Mouse (Mus musculus) frontal cortex, postnatal 36 days (tissue): ENCODE results near the gene Aqp1.
A peak's percentile ranks its signal among the peaks of the same experiment; 100 is the strongest.

ENCODE experiments used
- DNase-seq, 2 experiments: peaks; one replicate each; pipeline ENCODE4 v3.0.0; 2022; ENCODE audit warnings: low spot score in 2 of 2

Gene Aqp1

GRCm38 (mm10) chr6:55356976-55357635 is 20.9 kb downstream of the Aqp1 start:
- DNase-seq: no peak

DNA sequence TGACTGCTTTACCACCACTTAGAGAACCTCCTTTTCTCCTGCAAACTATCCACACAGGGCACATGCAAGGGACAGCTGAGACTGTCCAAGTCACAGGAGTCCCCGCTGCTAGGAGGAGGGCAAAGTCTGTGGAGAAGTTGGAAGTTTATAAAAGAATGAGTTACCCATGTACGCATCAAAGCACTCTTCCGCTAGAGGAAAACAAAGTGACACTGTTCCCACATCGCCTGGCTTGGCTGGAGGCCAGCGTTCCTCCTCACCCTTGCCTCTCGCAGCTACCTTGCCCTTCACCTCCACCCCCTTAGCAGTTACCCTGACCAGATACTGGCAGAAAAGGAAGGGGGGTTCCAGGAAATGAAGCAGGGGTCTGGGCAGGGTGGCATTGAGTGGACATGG is 21.4 kb downstream of the Aqp1 start:
- DNase-seq: no peak

GRCm38 (mm10) chr6:55358731-55359143 is 22.5 kb downstream of the Aqp1 start:
- no peak for DNase-seq

- no peak for DNase-seq
These were observed 26.4 kb downstream of the Aqp1 start for GRCm38 (mm10) chr6:55362663-55363062.

DNA sequence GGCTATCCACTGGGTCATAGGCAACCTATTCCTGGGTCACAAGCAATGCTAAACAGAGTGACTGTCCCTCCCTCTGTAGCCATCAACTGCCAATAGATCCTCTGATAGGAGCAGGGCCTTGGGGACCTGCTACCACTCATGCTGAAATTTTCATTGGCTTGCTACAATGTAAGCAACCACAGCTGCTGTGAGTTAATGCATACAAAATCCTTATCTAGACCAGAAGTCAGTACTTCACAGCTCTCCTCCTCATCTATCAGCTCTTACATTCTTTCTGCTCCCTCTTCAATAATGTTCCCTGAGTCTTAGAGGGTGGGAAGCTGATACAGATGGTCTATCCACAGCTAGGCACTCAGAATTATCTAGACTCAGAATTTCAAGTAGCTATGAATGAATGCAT is 30.9 kb downstream of the Aqp1 start:
- DNase-seq: no peak

- DNase-seq: no peak
These were observed 34.6 kb downstream of the Aqp1 start for GRCm38 (mm10) chr6:55370831-55371230.

DNA sequence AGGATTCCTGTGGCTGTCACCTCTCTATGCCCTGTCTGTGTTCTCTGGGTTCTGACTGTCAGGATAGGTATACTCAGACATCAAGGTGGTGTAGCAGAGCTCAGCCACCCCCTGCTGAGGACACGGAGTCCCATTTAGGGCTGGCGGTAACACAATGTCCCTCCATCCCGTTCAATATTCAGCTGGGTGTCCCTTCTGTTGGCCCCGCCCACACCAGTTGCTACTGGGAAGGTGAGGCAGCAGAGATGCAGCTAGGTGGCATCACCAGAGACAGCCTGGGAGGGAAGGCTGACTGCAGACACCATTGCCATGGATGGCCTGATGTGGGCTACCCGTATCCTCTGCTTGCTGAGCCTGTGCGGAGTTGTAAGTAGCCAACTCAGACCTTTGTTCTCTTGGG is 39.8 kb downstream of the Aqp1 start, which contains the start of gene Ghrhr:
Gene Ghrhr (plus strand): TSS at position 220 of the 400 bp plus-strand sequence.
- DNase-seq: no peak

DNA sequence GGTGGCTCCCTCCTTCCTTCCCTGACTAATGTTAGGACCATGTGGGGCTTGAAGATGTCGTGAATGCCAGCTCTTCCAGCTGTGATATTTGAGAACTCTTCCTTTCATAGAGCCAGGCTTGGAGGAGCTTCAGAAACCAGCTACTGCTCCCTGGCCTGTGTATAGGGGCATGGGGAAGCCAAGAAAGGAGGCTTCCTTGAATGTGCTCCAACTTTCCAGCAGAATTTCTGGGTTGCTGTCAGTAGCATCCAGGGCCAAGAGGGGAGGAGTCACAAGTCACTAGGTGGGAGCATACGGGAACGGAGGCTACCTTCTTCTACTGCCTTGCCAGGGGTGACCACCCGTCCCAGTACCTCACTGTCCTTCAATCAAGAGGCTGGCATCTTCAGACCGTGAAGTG is 40.3 kb downstream of the Aqp1 start:
- no peak for DNase-seq

DNA sequence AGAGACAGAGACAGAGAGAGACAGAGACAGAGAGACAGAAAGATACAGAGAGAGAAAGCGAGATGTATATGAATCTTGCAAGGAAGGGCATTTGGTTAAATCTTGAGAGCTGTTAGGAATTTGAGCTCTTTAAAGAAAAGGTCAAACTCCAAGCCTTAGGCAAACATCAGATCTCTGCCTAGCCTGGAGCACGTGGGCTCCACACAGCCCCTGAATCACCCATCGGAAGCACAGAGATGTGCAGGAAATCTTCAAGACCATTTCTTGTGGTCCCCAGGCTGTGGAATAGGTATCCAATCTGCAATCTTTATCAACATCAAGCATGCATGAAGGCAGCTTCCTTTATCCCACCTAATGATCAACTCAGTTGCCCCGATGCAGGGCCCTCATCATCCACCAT is 41.2 kb downstream of the Aqp1 start:
- no peak for DNase-seq

DNA sequence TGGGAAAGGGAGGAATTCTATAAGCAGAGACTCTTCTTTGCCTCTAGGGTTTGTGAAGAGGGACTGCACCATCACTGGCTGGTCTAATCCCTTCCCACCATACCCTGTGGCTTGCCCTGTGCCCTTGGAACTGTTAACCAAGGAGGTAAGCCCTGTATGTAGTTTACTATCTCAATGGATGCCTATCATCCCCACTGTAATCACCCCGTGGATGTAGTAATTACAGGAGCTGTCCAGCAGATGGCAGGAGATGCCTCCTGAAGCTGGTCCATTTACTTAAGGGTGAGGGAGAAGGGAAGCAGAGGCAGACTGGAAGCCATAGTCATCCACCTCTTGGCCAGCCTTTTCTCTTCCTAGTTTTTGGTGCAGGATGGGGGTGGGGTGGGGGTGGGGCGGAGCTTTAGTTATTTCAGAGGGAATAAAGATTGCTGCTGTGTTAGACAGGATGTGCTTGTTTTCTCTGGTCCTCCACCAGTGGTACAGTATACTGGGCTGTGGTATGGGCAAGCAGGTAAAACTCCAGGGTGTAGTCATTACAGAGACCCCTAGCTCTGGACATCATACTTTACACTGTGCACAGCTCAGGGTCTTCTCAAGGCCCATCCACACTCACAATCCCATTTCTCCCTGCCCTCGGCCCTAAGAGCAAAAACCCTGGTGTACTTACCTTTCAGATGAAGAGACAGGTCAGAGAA is 43.6 kb downstream of the Aqp1 start:
- peak; percentile 58 to 60 for DNase-seq

DNA sequence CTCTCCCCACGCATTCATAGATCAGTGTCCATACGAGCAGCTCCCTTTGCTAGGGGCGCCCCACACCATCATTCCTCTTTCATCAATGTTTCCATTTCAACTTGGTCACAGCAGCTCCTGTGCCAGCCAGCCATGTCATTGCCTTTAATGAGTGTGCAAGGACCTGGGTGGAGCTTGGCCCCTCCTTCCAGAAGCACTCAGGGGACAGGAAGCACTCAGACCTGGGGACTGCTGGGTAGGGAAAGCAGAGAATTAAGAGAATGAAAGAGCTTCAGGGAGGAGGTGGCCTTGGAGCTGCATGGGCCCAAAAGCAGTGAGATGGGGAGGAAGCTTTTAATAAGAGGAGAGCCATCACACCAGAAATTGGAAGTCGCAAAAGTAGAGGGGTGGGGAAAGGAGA is 45.7 kb downstream of the Aqp1 start:
- DNase-seq: no peak

DNA sequence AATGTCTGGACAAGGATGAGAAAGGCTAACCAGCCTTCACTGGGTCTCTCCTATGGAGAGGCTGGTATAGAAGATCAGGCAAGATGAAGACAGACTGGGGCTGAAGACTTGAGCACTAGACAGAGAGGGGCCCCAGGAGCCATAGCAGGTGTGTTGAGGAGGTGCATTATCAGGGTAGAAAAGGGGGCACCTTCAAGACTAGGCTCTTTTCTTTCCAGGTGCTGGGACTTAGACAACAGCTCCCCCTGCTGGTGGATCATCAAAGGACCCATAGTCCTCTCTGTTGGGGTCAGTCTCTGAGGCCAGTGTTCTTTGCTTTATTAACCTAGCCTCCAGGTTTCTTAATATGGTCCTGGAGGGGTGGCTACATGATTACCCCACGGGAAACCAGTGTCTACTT is 47.7 kb downstream of the Aqp1 start:
- peak in 1 of 2 experiments; percentile 67 for DNase-seq

GRCm38 (mm10) chr6:55384356-55384951 is 48.2 kb downstream of the Aqp1 start:
- no peak for DNase-seq

DNA sequence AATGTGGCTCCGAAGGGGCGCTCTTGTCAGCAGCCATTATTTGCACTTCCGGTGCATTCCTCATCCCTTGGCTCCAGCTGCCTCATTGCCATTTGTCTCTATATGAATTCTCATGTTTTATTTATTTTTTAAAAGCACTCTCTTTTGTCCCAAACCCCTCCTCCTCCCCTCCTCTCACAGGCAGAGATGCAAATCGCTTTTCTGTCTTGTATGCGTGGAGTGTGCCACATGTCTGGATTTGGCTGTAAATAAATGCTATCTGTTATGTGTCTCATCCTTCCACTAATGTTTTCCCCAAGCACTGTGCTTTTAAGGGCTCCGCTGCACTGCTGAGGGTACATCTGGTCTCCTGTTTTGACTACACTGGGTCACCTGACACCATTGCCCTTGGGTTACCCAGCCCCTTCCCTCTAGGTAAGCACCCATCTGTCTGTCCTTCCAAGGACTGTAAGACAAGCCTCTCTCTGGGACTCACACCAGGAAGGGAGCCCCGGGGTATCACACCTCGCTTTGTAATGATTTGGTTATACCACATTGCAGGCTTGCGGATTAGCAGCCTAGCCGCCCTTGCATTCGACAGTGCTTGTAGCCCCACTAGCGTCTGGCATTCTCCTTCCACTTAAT is 52.4 kb downstream of the Aqp1 start:
- DNase-seq: no peak

- DNase-seq: no peak
These were observed 53.1 kb downstream of the Aqp1 start for GRCm38 (mm10) chr6:55389321-55389720.

GRCm38 (mm10) chr6:55391814-55392213 is 55.6 kb downstream of the Aqp1 start:
- no peak for DNase-seq

DNA sequence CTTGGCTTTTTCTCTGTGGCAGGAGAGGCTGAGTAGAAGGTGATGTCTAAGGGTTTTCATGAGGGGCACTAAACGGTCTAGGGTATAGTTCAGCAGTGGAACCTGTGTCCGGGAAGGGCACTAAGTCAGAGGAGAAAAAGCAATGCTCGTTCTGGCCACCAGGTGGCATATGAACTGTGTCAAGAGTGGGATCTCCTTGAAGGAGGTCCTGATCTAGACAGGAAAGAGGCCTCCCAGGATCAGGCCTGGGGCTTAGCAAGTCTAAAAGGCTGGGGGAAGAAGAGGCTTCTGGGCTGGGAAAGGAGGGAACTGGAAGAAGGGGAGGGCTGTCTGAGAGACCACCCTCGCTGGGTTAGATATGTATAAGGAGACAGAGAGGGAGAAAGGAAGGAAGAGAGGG is 56.2 kb downstream of the Aqp1 start:
- peak; percentile 78 to 86 for DNase-seq

- DNase-seq: peak; percentile 75 to 85
These were observed 58.6 kb downstream of the Aqp1 start for GRCm38 (mm10) chr6:55394854-55395253.

DNA sequence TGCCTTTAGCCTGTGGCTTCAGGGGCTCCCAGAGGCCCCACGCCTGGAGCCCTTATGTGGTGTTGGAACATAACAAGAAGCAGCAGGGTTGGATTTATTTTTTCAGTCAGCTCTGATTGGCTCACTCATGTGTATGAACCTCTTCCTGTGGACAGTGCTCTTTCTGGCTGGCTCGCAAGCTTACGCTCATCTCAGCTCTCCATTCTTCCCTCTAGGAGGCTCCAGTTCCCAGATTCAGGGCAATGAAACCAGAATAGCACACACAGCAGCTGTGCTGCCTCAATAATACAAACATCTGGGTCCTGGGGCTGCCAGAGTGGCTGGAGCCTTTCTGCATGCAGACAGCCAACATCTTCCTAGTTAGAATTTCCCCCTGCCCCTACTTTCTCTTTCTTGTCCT is 59.9 kb downstream of the Aqp1 start:
- peak; percentile 65 to 78 for DNase-seq

GRCm38 (mm10) chr6:55396622-55397041 is 60.4 kb downstream of the Aqp1 start:
- peak; percentile 85 to 89 for DNase-seq
